Mouse (Mus musculus) embryo, embryonic 9.5 days (tissue): Measurements from ENCODE around the gene Angptl2.

Experiments
- DNase-seq: peaks from one replicate; pipeline ENCODE4 v3.0.0-alpha.2; 2017; ENCODE audit errors: extremely low spot score

Gene Angptl2

GRCm38 (mm10) chr2:33228551-33228950 is 12.7 kb downstream of the Angptl2 start:
- DNase-seq, result no peak

DNA sequence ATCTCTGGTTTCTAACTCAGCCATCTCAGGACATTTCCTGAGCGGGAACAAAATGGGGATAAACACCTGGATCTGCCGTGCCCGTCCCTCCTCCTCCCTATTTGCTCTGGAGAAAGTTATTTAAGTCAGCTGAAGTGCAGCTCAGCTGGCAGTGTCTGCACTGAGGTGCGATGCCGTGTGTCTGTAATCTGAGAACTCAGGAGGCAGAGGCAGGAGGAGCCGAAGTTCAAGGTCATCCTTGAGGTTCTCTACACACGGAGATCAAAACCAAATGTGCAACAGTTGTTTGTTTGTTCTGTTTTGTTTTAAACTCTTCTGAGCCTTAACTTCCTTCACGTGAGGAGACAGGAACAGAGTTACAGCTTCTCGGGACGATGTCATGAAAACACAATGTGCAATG is 14.8 kb downstream of the Angptl2 start:
- DNase-seq, result no peak

- DNase-seq, result no peak
These were observed 15.9 kb downstream of the Angptl2 start for GRCm38 (mm10) chr2:33231788-33232187.

- no peak for DNase-seq
These were observed 17.1 kb downstream of the Angptl2 start for GRCm38 (mm10) chr2:33232782-33233570.

GRCm38 (mm10) chr2:33233856-33234255 is 18.0 kb downstream of the Angptl2 start:
- DNase-seq, result no peak

DNA sequence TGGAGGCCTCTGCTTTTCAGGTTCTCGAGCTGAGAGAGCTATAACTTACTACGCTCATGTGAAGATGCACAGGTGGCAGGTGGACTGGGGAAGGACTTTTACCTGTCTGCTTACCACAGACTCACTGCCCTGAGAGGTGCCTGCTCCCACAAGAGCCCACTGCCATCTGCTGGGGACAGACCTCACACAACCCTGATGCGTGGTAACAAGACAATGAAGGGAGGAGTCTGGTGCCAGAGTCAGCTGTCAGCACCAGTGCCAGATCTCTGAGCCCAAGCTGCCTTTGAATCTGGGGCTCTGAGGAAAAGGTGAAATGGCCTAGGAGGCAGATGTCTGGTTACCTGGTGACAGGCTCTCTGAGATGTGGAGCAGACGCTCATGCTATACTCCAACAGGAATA is 19.0 kb downstream of the Angptl2 start:
- DNase-seq, result no peak

GRCm38 (mm10) chr2:33237581-33237980 is 21.7 kb downstream of the Angptl2 start:
- no peak for DNase-seq

DNA sequence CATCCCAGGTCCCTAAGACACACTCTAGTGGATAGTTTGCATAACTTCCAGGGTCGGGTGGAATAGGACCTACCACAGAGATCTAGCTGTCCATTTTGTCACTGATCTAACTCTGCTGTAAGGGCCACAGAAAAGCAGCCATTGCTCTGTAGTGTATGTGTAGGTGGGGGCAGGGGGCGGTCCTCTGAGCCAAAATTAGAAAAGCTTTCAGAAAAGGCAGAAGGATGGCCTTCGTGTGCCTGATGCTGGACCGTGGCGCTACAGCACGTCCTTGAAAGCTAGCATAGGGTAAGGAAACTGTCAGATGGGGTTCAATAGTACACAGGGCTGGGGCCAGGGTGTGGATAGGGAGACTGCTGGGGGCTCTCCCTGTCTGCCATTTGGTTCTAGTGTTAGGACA is 29.0 kb downstream of the Angptl2 start:
- no peak for DNase-seq

DNA sequence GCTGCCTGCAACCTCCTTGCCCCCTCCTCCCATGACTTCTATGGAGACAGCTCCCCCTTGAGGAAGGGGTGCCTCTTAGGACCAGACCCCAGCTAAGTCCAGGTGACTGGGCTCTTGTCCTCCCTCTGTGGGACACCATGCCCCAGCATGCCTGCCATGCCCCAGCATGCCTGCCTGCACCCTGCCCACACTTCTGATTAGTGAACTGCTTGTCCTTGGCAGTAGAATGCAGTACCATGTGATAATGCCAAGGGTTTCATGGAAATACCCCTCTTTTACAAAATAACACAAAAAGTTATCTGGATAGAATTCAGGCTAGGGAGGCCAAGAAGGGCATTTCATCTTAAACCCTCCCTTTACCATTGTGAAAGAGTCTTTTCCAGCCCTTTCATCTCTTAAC is 29.5 kb downstream of the Angptl2 start:
- no peak for DNase-seq

GRCm38 (mm10) chr2:33246841-33247240 is 31.0 kb downstream of the Angptl2 start:
- DNase-seq, result no peak

DNA sequence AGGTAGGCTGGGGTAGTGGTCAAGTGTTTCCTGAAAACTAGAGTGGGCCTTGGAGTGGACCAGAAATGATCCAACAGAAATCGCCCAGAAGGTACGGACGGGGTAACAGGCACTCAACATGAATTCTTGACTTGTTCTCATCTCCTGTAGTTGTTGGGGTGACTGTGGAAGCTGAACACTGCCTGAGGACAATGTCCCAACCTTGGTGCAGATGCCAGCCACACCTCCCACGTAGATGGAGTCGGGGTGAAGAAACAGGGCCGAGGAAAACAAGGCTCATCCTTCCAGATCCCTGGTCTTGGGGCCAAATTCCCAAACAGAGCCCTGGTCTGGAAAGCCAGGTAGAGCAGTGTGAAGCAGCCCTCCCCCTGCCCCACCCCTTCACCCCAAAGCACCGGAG is 32.7 kb downstream of the Angptl2 start:
- DNase-seq, result no peak

DNA sequence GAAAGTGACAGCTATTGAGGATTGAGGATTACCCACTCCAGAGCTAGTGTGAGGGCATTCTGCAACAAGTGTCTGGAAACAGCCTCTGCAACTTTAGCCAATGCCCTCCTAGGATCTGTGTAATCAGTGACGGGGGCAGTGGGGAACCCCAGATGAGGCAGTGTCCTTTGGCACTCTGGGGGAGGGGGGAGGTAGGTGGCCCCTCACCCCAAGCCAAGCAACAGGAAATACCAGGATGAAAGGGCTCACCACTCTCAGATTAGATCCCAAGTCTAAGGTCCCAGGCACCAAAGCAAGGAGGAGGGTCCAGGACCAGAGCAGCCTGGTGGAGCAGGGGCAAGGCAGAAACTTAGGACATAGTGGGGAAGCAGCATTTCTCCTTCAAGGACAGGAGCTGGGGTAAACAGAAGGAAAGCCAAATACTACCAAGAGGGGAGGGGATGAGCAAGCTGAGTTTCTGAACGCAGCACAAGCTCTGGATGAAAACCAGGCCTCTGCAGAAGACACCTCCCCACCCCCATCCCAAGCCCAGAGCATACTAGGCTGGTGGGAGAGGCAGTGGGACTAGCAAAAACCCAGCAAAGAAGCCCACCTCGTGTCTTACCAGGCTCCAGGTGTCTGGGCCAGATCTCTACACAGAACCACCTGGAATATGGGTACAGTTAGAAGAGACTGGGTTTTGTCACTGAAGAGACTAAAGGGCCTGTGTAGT is 34.2 kb downstream of the Angptl2 start:
- DNase-seq, result no peak

DNA sequence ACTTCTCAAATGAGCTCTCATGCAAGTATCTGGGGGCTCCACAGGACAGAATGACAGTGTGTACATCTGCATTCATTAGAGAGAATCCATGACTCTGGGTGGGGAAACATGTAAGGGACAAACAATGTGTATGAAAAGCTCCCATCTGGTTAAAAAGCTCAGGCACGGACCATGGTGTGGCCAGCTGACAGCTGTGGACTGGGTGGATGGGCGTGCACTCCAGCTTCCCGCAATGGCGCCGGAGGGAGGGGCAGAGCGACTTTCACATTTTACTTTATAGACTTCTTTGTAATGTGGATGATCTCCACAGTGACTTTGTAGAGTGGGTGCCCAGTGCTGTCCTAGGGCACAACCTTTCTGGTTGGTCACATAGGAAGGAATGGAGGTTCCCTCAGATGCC is 36.9 kb downstream of the Angptl2 start:
- no peak for DNase-seq

DNA sequence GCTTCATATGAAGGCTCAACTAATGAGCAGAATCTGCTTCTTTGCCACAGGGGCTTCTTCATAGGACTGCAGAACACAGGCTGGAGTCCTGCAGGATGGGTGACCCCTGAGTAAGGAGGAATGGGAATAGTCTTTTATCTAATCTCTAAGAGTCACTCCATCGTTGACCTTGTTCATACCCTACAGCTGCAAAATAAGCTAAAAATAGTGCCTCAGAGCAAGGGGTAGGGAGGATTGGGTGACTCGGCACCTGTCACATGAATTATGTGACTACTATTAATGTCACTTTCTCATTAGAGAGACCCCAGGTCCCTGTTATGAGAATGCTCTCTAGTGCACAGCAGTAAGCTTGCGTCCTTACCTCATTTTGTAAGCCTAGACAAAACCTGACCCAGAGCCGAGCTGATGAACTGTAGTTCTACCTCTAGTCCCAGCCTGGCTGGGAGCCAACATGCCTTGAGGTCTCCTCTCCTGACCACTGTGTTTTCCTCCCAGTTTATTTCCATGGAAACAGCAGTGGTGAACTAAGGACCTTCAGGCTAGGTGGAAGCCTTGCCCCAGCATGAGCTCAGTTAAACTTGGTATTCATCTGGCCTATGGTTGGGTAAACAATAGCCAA is 37.8 kb downstream of the Angptl2 start:
- no peak for DNase-seq

GRCm38 (mm10) chr2:33254318-33254985 is 38.6 kb downstream of the Angptl2 start:
- no peak for DNase-seq

DNA sequence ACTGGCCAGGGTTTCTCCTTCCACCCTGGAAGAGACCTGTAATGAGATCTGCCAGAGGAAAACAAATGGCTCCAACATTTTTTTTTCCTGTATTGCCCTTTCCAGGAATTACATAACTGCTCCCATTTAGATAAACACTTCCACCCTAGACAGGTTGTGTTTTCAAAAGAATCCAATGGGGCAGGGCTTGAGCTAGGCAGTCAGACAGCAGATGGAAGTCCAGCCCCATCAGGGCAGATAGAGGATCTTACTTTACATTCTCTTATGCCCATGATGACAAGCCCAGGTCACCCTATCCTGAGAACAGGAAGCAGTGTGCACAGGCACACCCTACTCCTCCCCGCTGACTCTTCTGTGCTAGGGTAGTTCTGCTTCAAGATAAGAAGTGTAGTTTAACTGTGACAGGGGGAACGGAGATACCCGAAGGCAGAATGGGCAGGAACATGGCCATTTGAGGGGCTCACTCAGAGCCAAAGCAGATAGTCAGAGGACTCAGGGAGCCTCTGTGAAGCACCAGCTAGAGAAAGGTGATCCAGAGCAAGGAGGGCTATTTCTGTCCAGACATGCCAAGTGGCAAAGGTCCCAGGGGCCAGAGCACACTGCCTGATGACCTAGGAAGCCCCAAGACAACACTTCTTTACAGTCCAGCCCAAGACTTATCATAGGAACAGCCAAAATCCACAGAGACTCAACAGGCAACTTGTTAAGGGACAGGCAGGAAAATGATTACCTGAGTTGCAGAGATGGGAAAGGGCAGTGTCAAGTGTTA is 41.1 kb downstream of the Angptl2 start:
- DNase-seq, result no peak

DNA sequence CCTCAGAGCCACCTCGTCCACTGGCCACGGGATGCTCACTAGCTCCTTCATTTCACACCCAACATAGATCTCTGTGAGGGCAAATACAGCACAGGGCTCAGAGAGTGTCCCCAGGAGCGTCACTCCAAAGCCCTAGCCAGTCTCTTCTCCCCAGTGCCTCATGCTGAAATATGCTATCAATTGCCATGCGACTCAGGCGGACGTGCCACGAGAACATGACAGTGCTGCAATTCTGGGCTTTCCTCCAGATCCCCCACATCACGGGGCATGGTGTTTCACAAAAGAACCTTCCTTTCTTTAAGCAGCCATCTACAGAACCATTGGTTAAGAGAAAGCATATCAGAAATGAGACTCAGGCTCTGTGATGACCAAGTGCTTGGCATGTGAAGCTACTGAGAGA is 44.9 kb downstream of the Angptl2 start:
- no peak for DNase-seq

DNA sequence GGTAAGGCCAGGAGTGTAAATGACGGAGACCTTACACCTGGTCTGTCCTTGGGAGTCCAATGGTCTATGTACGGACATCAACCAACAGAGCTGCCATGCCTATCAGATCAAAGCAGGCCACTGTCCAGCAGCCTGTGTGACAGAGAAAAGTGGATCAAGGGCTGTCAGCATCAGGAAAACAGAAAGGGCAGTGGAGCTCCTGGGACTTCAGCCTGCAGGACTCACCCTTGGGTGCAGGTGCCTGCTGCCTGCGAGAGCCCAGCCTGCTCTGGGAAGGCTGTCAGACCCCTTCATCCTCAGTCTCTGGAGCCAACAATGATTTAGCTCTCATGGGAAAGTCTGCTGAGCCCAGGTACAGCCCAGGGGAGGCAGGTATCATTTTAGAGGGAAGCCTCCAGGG is 45.6 kb downstream of the Angptl2 start:
- no peak for DNase-seq

GRCm38 (mm10) chr2:33265793-33266192 is 49.9 kb downstream of the Angptl2 start:
- DNase-seq, result no peak

- DNase-seq, result no peak
These were observed 51.2 kb downstream of the Angptl2 start for GRCm38 (mm10) chr2:33267075-33267474.

GRCm38 (mm10) chr2:33268384-33269131 is 52.7 kb downstream of the Angptl2 start:
- DNase-seq, result no peak
